Mouse (Mus musculus) left cerebral cortex, adult 11 months (tissue): ENCODE measurements at regions not wholly inside any gene's neighbourhood (a gene's known extent, or its start where the extent isn't known, plus 50 kb on each side); places are given as distances from the start of the nearest gene placed in this dataset.

Source experiments
- DNase-seq: peaks from one replicate; pipeline ENCODE4 v3.0.0; 2022; ENCODE audit warnings: low spot score

DNA sequence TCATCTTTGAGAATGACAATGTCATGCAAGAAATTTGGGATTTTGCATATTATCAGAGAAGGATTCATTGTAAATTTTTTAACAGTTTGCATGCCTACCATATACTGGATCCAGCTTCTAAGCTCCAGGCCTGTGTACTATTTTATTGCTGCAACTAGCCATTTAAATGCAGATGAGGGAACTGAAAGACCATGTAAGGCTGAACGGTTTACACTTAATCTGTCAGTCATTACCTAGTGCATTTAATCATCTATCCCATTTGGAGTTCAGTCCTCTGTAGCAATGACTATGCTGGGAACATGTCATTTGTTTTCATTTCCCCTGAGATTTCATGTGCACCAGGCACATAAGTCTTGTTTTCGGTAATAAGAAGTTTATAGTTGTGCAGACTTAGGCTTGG lies 631.8 kb upstream of the Gm21961 start:
- DNase-seq, result no peak

DNA sequence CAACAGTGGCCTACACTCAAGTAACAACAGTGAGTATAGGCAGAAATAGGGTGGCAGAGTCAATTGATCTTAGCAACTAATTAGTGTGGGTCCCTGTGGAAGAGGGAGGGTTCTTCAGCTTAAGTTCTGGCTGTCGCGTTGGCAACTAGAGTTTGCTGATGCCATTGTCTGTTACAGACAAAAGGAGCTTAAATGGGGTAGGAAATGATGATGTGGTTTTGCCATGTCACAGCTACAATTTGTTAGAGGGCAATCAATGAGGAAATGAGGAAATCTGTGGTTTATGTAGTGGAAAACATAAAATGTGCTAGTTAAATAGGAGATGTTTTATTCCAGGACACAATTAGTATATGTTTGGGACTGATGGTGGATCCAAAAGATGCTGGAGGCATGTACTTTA lies 624.8 kb upstream of the Gm21961 start:
- no peak for DNase-seq

DNA sequence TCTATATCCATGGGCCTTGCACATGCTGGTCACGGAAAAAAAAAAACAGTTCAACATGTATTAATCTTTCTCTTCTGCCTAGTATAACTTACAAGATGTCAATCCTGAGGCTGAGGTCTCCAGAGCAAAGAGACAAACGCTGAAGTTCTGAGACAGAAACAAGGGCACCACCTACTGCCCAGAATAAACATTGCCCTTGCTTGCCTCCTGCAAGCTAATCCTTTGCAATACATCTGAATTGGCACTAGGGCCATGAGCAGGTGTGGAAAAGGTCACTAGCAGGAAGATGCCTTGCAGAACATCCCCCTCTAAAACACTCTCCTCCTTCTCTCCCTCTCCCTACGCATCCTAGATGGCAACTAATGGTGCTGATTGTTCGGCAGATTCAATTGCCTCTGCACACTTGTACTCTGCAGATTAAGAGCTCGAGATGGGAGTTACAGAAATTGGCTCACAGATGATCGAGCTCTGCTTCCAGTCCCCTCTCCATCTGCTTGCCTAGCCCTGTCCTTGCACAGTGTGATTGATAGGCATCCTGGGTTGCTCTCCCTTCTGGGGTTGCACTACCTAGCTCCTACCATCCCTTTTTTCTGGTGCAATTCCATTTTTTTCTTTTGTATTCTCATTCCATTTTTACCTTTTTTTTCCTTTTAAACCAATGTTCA lies 622.9 kb upstream of the Gm21961 start:
- peak; percentile 56 for DNase-seq

DNA sequence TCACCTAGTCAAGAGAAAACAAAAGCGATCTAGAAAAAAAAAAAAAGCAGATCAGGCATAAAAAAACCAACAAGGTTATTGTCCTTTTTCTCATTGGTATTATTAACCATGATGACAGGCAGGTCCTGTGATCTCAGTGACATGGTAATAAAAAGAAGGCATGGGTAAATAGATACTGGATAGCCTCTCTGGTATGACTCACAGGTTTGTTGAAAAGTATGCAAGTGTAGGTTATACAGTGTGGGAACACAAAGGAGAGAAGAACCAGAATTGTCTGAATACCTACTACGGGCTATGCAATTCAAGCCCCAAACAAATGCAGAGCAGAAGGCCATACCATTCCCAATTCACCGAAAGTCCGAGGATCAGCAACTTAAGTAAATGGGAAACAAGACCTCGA lies 617.7 kb upstream of the Gm21961 start:
- DNase-seq, result no peak

DNA sequence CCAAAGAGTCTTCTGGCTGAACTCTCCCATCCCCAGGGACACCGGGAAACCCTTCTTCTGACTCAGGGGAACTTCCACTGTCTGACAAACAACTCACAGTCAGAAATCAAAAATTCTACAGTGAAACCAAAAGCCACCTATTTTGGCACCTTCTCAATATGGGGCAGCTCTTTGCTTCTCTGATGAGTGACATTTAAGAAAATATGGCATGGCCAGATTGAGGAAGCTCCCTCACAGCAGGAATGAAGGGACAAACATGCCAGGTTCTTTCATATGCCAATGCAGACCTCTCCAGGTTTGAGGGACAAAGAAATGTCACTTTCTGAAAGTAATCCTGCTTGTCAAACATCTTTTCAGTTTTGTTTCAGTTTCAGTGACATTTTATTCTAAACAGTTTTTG lies 615.8 kb upstream of the Gm21961 start:
- DNase-seq, result no peak

DNA sequence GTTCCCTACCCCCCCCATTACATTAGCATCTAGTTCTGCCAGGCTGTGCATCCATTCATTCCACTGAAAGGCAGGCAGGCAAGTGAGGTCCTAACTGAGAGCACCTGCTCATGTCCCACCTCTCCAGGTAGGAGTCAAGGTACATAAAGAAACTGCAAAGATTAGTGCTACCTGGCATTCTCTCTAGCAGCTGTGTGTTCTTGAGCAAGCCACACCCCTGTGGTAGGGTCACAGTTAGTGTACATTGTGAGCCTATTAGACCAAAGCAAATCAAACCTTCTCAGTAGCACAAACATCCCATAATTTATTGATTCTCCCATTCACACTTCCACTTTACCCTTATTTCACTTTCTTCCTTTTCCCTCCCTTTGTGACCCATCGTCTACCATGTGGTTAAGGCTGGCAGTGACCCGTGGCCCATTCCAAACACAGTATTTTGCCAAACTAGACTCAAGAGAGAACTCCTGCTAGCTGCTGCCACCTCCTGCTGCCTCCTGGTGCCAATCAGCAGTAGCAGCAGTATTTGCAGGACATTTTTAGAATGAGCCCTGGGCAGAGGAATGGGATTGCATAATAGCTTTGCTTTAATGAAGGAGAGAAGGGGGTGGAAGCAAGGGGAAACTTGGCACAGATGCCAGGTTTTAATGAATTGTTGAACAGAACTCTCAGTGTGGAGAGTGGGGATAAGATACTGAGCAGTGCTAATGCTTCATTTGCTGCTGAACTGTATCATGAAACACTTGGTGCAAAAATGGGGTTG lies 578.2 kb upstream of the Gm21961 start:
- peak; percentile 73 for DNase-seq

DNA sequence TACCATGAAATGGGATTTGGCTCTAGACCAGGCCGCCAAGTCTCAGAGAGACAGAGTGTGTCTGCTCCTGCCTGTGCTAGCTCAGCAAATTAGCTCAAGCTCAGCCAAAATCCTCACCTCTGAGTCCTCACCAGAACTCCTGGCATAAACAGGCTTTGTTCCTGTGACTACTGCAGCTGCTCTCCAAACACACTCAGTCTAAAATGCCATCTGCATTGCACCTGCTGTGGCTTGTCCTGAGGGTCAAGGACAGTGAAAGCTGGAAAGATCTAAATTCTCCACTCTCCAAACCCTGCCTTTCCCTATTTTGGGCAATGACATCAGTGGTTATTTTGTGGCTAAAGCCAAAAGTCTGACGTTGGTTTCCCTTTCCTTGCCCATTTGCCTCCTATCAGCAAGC lies 570.9 kb upstream of the Gm21961 start:
- DNase-seq, result no peak

DNA sequence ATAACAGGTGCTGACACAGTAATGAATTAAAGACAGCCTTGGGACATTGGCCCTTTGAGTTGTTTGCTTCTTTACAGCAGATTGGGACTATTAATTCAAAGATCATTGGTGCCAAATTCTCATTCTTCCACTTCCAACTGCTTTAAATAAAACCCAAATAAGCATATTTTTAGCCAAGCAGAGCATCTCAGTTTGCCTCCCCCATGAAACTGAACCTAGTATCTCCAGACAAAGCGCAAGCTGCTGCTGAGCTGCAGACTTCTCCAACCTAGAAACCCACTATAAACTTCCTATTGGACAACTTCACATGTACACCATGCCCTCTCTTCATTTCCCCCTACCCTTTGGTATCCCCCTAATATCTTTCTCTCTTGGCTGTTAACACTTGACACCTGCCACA lies 564.6 kb upstream of the Gm21961 start:
- DNase-seq, result no peak

DNA sequence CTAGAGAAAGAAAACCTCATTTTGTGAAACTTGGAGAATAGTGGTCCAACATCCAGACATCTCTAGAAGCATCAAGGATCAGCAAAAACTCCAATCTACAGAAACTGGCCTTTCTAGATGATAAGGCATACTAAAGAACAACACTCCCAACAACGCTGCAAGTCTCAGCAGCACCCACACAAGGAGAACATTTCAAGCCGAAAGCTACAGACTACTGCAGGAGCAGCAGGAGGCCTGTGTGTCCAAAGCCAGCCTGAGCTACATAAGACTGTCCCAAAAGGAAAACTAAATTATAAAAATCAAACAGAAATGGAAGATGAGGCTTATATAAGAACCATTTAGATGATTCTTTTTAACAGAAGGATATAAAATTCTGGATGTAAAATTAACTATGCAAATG lies 553.2 kb upstream of the Gm21961 start:
- no peak for DNase-seq

DNA sequence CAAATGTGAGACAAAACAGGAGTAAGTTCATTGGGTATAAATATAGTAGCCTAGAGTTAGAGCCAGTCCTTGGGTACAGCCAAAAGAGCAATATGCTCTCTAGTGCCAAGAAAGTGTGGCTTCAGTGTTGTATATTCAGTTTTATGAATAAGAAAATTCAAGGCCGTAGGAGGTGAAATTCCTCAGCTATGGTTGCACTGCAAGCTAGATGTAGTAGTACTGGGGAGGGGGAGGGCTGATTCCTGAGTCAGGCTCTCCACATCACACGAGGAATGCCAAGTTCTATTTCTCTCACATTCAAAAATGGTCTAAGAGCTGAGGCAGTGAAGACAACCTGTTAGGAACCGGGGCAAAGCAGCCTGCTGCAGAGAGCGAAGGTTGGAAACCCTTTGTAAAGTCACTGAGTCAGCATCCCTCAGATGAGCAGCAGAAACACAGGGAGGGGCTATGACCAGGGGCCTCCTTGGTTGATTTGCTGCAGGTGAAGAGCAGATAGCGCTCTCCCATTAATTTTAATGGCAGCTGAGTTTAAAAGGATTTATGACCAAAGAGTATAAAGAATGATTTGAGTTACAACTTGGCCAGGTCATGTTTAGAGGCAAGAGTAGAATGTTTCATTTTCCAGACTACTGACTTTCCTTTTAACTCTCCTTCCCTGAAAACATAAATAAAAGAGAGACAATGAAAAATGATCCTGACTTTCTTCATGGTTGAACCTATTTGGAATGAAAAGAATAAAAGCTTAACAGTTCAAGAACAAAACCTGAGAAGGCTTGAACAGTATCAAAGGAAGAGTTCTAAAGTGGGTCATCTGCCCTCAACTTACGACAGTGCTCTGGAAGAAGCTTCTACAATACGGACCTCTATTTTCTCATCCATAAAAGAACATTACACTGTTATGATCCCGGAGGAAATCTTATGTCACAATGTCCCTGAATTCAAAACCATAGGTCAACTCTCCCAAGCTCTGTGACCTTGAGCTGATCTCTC lies 543.4 kb upstream of the Gm21961 start:
- no peak for DNase-seq

DNA sequence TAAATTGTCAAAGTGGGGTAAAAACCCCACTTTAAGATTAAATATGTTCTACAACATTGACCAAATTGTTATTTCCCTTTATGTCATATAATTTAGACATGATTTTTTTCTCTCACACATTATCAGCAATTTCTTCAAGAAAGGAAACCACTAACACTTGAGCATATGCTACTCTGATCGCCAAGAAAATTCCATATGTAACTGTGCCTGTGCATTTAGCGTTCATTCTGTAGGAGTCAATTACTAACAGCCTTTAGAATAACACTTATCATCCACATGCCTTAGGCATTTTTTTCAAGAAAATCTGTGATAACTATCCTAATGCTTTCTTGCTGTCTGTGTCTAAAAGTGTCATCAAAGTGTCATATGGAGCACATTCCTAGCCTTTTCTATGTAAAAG lies 534.3 kb upstream of the Gm21961 start:
- no peak for DNase-seq

DNA sequence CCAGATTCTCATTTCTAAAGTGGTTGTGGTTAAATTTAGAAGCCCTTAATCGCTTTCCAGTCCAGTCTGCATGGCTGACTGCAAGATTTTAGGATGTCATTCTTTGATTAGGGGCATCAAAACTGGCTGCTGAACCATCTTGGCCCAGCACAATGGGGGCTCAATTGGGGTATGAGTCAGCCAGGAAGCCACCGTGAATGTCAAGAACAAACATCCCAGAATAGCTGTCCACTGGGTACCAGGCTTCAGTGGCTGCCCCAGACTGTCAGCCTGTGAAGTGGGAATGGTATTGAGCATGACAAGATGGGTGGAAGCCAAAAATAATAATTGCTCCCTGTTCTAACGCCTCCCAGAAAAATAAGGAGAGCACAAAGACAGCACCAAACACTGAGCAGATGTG lies 520.9 kb upstream of the Gm21961 start:
- DNase-seq, result no peak

DNA sequence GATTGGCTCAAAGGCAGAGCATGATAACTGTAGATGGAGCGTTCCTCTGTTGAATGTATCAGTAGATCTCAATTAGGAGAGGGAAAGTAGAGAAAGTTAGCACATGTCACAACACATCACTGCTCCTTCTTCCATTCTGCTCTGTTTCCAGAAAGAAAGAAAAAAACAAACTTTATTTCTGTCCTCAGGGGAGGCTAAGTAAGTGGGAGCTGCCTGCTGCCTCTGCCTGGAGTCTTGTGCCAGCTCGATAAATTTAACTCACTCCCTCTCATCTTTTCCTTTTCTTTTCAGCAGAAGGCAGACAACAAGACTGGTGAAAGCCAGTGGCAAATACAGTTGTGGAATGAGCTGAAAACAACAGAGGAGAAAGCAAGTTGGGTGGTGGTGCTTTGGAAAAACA lies 517.5 kb upstream of the Gm21961 start:
- peak; percentile 12 for DNase-seq

DNA sequence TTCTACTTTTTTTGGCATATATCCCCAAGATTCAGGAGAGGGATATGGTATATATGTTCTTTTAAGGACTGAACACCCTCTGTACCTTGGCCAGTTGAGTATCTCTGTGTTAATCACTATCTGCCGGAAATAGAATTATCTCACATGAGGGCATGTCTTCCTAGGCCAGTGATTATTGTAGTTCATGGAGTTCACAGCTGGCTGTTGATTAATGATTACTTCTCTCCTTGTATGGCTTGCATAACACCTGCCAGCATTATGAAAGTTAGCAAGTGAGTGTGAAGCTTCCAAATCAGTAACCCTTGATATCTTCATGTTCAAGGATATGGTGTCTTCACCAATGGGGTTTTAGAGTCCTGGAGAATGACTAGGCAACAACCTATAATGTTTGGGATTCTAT lies 488.0 kb upstream of the Gm21961 start:
- no peak for DNase-seq

DNA sequence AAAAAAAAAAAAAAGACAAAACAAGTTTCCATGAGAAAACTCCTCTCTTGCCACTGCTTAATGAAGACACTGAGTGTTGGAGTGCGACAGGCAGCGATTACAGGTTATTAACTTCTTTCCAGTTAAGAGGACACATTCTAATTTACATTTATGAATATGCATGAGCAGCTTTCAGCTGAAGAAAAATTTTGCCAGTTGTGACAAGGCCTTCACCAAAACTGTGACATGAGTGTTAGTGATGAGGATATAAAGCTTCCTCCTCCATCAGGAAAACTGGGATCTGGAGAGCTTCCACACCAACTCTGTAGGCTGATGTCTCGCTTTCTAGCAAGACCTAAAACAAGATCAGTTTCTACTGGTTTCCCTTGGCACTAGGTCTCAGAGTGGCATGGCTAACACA lies 464.2 kb upstream of the Gm21961 start:
- no peak for DNase-seq

DNA sequence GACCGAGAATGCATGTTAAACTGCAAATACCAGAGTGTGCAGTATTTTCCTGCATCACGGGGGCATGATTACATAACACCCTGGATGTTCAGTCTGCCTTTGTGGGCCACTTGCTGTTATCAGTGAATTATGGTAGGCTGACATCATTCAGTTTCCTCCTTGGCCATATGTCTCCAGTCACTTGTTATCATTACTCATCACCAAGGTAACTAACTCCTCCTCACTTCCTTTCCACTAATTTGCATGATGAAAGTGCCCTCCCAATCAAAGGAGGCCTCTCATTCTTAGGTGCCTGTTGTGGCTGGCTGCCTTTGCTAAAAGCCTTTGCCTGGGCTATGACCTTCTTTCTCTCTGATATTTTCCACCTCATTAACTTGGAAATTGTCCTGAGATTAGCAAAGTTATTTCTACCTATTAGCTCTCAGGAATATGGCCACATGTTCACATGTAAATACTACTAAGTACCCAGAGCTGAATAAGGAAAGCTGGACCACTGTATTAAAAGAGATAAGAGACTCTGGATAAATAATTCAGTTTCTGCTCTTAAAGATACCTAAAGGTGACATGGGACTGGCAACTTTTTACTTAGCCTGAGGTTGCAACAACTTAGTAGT lies 440.6 kb upstream of the Gm21961 start:
- DNase-seq, result no peak

DNA sequence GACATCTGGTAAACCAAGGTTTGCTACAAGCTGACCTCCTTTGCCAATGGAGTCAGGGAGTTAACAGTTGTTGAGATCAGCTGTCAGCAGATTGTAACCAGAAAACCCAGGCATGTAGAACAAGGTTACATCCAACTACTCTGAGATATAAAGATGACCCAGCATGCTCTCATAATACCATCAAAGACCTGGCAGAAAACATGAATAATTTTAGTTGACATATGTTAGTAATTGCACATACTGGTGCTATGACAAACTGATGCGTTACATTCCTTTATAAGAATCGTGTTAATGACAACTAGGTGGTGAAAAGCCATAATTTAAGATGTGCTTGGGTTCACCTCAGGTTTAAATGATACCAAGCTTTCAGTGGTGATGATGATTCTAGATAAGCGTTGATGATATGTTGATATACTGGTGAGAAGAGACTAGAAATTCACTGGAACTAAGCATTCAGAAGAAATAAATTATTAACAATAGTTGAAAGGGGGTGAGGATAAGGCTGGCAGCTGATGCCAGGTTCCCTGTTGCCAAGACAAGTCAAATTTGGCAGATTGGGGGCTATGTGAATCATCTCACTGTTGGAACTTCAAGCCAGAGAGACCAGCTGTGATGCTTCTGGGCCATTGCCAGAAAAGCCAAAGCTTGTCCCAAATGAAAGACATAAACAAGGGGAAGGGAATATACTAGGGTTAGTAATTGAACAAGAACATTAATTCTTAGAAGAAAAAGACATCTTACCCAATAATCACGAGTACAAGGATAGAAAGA lies 437.7 kb upstream of the Gm21961 start:
- no peak for DNase-seq

DNA sequence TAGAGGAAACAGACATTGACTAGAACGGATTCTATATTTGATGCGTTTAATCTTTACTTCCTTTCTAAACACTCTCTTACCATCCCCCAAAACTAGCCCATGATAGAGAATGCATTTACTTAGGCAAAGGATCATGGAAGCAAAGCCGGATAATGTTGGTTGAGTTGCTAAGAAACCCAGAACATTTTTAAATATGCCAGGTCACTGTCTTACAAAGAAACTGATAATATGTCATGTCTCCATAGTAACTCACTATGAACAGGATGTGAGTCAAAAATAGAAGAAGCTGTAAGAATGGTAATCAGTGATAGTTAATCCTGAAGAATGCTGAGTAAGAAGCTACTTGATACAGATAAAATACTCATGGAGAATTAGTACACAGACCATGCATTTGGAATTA lies 405.0 kb upstream of the Gm21961 start:
- DNase-seq, result peak; percentile 7
